Mouse (Mus musculus) MEL (cell line): ENCODE data around the gene Mapkbp1. TPM values are rescaled to one million over a fixed set of nuclear protein-coding genes. Genes with fewer than 3 reads are reported as not detected.

ENCODE experiments used
- DNase-seq: peaks from one replicate; pipeline ENCODE4 v3.0.0; 2011; ENCODE audit warnings: low read depth, low spot score
- H3K27ac ChIP-seq: 2 replicates; pipeline ENCODE4 v1.5.1; 2012; ENCODE audit warnings: low read depth, mild to moderate bottlenecking, control low read depth, low read length, moderate library complexity; ENCODE audit not compliant: control insufficient read depth
- H3K27me3 ChIP-seq, 2 experiments: fragments of 150-350 bp in 1 of 2; sonication (generic) in 1 of 2; 2 replicates each; pipeline ENCODE4 v1.6.1; 2012; ENCODE audit warnings: low read length in 2 of 2, mild to moderate bottlenecking in 2 of 2, improper control_type of control experiment in 1 of 2, moderate library complexity in 1 of 2; ENCODE audit not compliant: insufficient read depth in 2 of 2, control insufficient read depth in 1 of 2
- H3K36me3 ChIP-seq, 2 experiments: 2 replicates each; pipeline ENCODE4 v1.6.1; 2012 to 2014; ENCODE audit warnings: low read length in 2 of 2, improper control_type of control experiment in 1 of 2, inconsistent platforms in 1 of 2, mild to moderate bottlenecking in 1 of 2; ENCODE audit not compliant: insufficient read depth in 2 of 2, control insufficient read depth in 1 of 2
- H3K4me1 ChIP-seq, 2 experiments: fragments of 150-350 bp in 1 of 2; sonication (generic) in 1 of 2; 2 replicates each; pipeline ENCODE4 v1.6.1; 2012; ENCODE audit warnings: low read length in 2 of 2, improper control_type of control experiment in 1 of 2, mild to moderate bottlenecking in 1 of 2; ENCODE audit not compliant: insufficient read depth in 2 of 2, control insufficient read depth in 1 of 2
- H3K4me3 ChIP-seq, 2 experiments: fragments of 150-350 bp in 1 of 2; sonication (generic) in 1 of 2; 2 replicates each; pipeline ENCODE4 v1.5.1; 2012; ENCODE audit warnings: low read depth in 2 of 2, low read length in 2 of 2, mild to moderate bottlenecking in 2 of 2, moderate library complexity in 2 of 2, control low read depth in 1 of 2, improper control_type of control experiment in 1 of 2; ENCODE audit not compliant: control insufficient read depth in 1 of 2, insufficient read depth in 1 of 2
- H3K79me2 ChIP-seq: 2 replicates; pipeline ENCODE4 v1.6.1; 2012; ENCODE audit warnings: mild to moderate bottlenecking, low read length, moderate library complexity; ENCODE audit not compliant: control insufficient read depth, poor library complexity, insufficient read depth
- H3K9ac ChIP-seq: 2 replicates; pipeline ENCODE4 v1.6.1; 2012; ENCODE audit warnings: low read depth, mild to moderate bottlenecking, control low read depth, low read length, moderate library complexity; ENCODE audit not compliant: control insufficient read depth, poor library complexity, severe bottlenecking
- H3K9me3 ChIP-seq: fragments of 150-350 bp; sonication (generic); replicated peaks from 2 replicates; pipeline ENCODE4 v1.6.1; 2012; ENCODE audit warnings: mild to moderate bottlenecking, low read length, improper control_type of control experiment, moderate library complexity; ENCODE audit not compliant: insufficient read depth
- CHD1 ChIP-seq: IDR thresholded peaks from 2 replicates; pipeline ENCODE4 v1.6.1; 2012; ENCODE audit warnings: low read depth, mild to moderate bottlenecking, inconsistent platforms, low read length, improper control_type of control experiment
- CTCF ChIP-seq, 3 experiments: IDR thresholded peaks in 2 of 3; conservative IDR thresholded peaks in 1 of 3; 2 replicates each; pipeline ENCODE4 v1.5.1; 2011 to 2012; ENCODE audit warnings: low read length in 3 of 3, low read depth in 2 of 3, mild to moderate bottlenecking in 2 of 3, improper control_type of control experiment in 1 of 3, inconsistent platforms in 1 of 3, mixed read lengths in 1 of 3, moderate library complexity in 1 of 3; ENCODE audit not compliant: control insufficient read depth in 1 of 3, insufficient read depth in 1 of 3, poor library complexity in 1 of 3, severe bottlenecking in 1 of 3
- E2F4 ChIP-seq: IDR thresholded peaks from 2 replicates; pipeline ENCODE4 v1.6.1; 2011; ENCODE audit warnings: low read depth, low read length, improper control_type of control experiment, borderline replicate concordance
- ELF1 ChIP-seq: IDR thresholded peaks from 2 replicates; pipeline ENCODE4 v1.6.1; 2014; ENCODE audit warnings: low read depth, mild to moderate bottlenecking, inconsistent platforms, low read length, improper control_type of control experiment, moderate library complexity
- ETS1 ChIP-seq: IDR thresholded peaks from 2 replicates; pipeline ENCODE4 v1.6.1; 2012; ENCODE audit warnings: low read depth, mild to moderate bottlenecking, inconsistent platforms, low read length, improper control_type of control experiment, moderate library complexity
- HCFC1 ChIP-seq: IDR thresholded peaks from 2 replicates; pipeline ENCODE4 v1.6.1; 2012; ENCODE audit warnings: low read depth, mild to moderate bottlenecking, inconsistent platforms, low read length, improper control_type of control experiment, moderate library complexity
- JUND ChIP-seq: IDR thresholded peaks from 2 replicates; pipeline ENCODE4 v1.6.1; 2011; ENCODE audit warnings: low read depth, mild to moderate bottlenecking, improper control_type of control experiment, low read length
- KAT2A ChIP-seq: conservative IDR thresholded peaks from 2 replicates; pipeline ENCODE4 v1.6.1; 2012; ENCODE audit warnings: low read depth, low read length, improper control_type of control experiment, inconsistent platforms
- MAFK ChIP-seq: IDR thresholded peaks from 2 replicates; pipeline ENCODE4 v1.6.1; 2011; ENCODE audit warnings: low read depth, mild to moderate bottlenecking, low read length, improper control_type of control experiment, borderline replicate concordance
- MEF2A ChIP-seq: IDR thresholded peaks from 2 replicates; pipeline ENCODE4 v1.6.1; 2014; ENCODE audit warnings: low read depth, mild to moderate bottlenecking, inconsistent platforms, low read length, improper control_type of control experiment; ENCODE audit not compliant: poor library complexity, insufficient replicate concordance, severe bottlenecking; ENCODE audit errors: extremely low read depth
- MYC ChIP-seq: IDR thresholded peaks from 2 replicates; pipeline ENCODE4 v1.6.1; 2011; ENCODE audit warnings: low read depth, mild to moderate bottlenecking, low read length, improper control_type of control experiment, moderate library complexity
- POLR2AphosphoS2 ChIP-seq: IDR thresholded peaks from 2 replicates; pipeline ENCODE4 v1.6.1; 2011; ENCODE audit warnings: low read length, improper control_type of control experiment
- RAD21 ChIP-seq: IDR thresholded peaks from 2 replicates; pipeline ENCODE4 v1.6.1; 2011; ENCODE audit warnings: mild to moderate bottlenecking, low read depth, low read length, improper control_type of control experiment
- RCOR1 ChIP-seq: IDR thresholded peaks from 2 replicates; pipeline ENCODE4 v1.6.1; 2012; ENCODE audit warnings: low read depth, mild to moderate bottlenecking, inconsistent platforms, low read length, improper control_type of control experiment
- TAL1 ChIP-seq: IDR thresholded peaks from 2 replicates; pipeline ENCODE4 v1.6.1; 2012; ENCODE audit warnings: mild to moderate bottlenecking, inconsistent platforms, low read length, moderate library complexity, mixed read lengths
- TBP ChIP-seq: IDR thresholded peaks from 2 replicates; pipeline ENCODE4 v1.8.0; 2011; ENCODE audit warnings: low read depth, low read length, improper control_type of control experiment
- USF1 ChIP-seq: IDR thresholded peaks from 2 replicates; pipeline ENCODE4 v1.6.1; 2014; ENCODE audit warnings: low read depth, mild to moderate bottlenecking, inconsistent platforms, low read length, improper control_type of control experiment, moderate library complexity
- USF2 ChIP-seq, 2 experiments: IDR thresholded peaks; 2 replicates each; pipeline ENCODE4 v1.6.1; 2011 to 2012; ENCODE audit warnings: improper control_type of control experiment in 2 of 2, low read length in 2 of 2, borderline replicate concordance in 1 of 2, inconsistent platforms in 1 of 2, low read depth in 1 of 2, mild to moderate bottlenecking in 1 of 2; ENCODE audit not compliant: insufficient read depth in 1 of 2
- ZC3H11A ChIP-seq: IDR thresholded peaks from 2 replicates; pipeline ENCODE4 v1.6.1; 2012; ENCODE audit warnings: low read depth, mild to moderate bottlenecking, inconsistent platforms, low read length, improper control_type of control experiment
- polyA plus RNA-seq, 2 experiments: library from polyadenylated mRNA; stranded (reverse) in 1 of 2; unstranded in 1 of 2; fragments of >175 nt in 1 of 2; fragments of >200 nt in 1 of 2; gene quantifications; 2 replicates each; pipeline versions ENCODE4 v1.2.1 to v1.2.4; 2012; ENCODE audit warnings: low replicate concordance in 2 of 2, low read depth in 1 of 2; ENCODE audit not compliant: insufficient read length in 2 of 2, insufficient read depth in 1 of 2, missing spikeins in 1 of 2
- total RNA-seq: library from RNA; depleted of rRNA; stranded (reverse); fragments of 300-350 nt; gene quantifications from 2 replicates; pipeline ENCODE4 v1.2.3, GENCODE M21; 2012

The Mapkbp1 gene
- total and polyA plus RNA-seq, 3 experiments = 2.5 to 4.9 TPM; not detected in 1

- Histone ChIP-seq H3K9me3 (no peaks in the 10 kb centered on the region), H3K4me3 (no peak overlapping the region), H3K36me3 (no peaks in the 10 kb centered on the region), H3K27ac (no peak overlapping the region), H3K79me2 (no peaks in the 10 kb centered on the region), H3K4me1 (no peaks in the 10 kb centered on the region), H3K27me3 (no peaks in the 10 kb centered on the region; a peak in 2 of 4 replicates), H3K9ac (no peak overlapping the region)
- TF ChIP-seq KAT2A (no peak), ELF1 (no peak), HCFC1 (no peak)
- DNase-seq = no peak
Measured at GRCm38 (mm10) chr2:120051405-120051804, 78.9 kb downstream of the Mapkbp1 start.

- TF ChIP-seq RCOR1 = no peak
- no peak for TF ChIP-seq ETS1
- no peak for TF ChIP-seq CHD1
- TF ChIP-seq USF2 (IDR thresholded peaks at IDR 0.05; ENCODE audit: borderline replicate concordance in 1 of 2, insufficient read depth in 1 of 2, low read depth in 1 of 2, low read length in 2 of 2) = no peak
- no peak for TF ChIP-seq USF1
- no peak for TF ChIP-seq MYC
- no peak for TF ChIP-seq POLR2AphosphoS2
- TF ChIP-seq TAL1 = no peak
- no peak for TF ChIP-seq MEF2A
- no peak overlapping the region for H3K4me3 ChIP-seq
- H3K4me1 ChIP-seq = no peaks in the 10 kb centered on the region
- H3K27ac ChIP-seq = no peak overlapping the region
- H3K79me2 ChIP-seq = no peaks in the 10 kb centered on the region
- no peak for DNase-seq
- no peak overlapping the region for H3K9ac ChIP-seq
- H3K36me3 ChIP-seq = no peaks in the 10 kb centered on the region
- H3K9me3 ChIP-seq = no peaks in the 10 kb centered on the region
- peaks cover 0 to 2% of the 10 kb centered on the region in 2 experiments; a peak in 1 of 4 replicates for H3K27me3 ChIP-seq
Measured at GRCm38 (mm10) chr2:120054771-120055552, 82.5 kb downstream of the Mapkbp1 start.

- Histone ChIP-seq H3K79me2 (no peaks in the 10 kb centered on the region), H3K9me3 (no peaks in the 10 kb centered on the region), H3K4me3 (no peak overlapping the region), H3K4me1 (no peaks in the 10 kb centered on the region), H3K27me3 (peaks cover 0 to 2% of the 10 kb centered on the region in 2 experiments; a peak in 1 of 4 replicates), H3K9ac (no peak overlapping the region), H3K36me3 (no peaks in the 10 kb centered on the region), H3K27ac (no peak overlapping the region)
- no peak for TF ChIP-seq MEF2A
- no peak for TF ChIP-seq CTCF (IDR thresholded peaks at IDR 0.05 in 2 of 3, conservative IDR thresholded peaks at IDR 0.05 in 1 of 3; ENCODE audit: control insufficient read depth in 1 of 3, insufficient read depth in 1 of 3, low read depth in 2 of 3, low read length in 3 of 3, poor library complexity in 1 of 3, severe bottlenecking in 1 of 3)
- TF ChIP-seq TBP = no peak
- TF ChIP-seq RAD21 = no peak
- no peak for TF ChIP-seq KAT2A
- no peak for TF ChIP-seq ZC3H11A
- no peak for TF ChIP-seq TAL1
- TF ChIP-seq JUND = no peak
- TF ChIP-seq ELF1 = no peak
- TF ChIP-seq E2F4 = no peak
- no peak for TF ChIP-seq USF1
- TF ChIP-seq MAFK = no peak
- no peak for DNase-seq
Measured at GRCm38 (mm10) chr2:120055923-120056322, 83.4 kb downstream of the Mapkbp1 start.
